Mouse (Mus musculus): Measurements from ENCODE around the gene E130311K13Rik. TPM values are rescaled to one million over a fixed set of nuclear protein-coding genes. Genes with fewer than 3 reads are reported as not detected.

Gene E130311K13Rik
- polyA plus RNA-seq, 1 experiment from 2014 or later: 25.0 TPM

DNA sequence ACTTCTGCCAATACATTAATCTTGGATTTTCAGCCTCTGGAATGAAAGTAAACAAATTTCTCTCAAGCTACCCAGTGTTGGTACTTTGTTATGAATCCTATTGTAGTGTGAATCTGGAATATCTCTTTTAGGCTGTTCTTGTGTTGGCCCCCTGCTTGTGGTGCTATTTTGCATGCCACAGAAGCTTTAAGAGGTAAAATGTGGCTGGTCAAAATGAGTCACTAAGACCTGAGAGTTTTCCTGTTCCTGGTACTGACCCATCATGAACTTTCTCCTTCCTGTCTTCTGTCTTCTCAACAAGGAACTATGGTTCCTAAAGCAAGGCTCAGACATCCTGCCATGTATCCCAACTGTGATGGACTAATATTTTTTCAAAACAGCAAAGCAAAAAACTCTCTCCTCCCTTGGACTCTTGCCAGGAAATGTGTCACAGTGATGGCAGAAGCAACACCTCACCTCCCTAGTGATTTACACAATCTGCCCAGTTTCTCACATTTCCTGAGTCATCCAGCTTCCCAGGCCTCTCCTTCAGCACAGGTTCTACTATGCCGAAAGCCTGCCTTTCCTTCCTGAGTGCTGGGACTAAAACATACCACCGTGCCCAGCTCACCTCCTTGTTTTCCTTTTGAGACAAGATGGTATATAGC is 12.1 kb upstream of the E130311K13Rik start:
- in situ Hi-C loops (cut with MboI; ENCODE audit: low pct_unique_long_range_greater_than_20kb): no loop called here
- ChIA-PET CTCF (interaction anchor here (0.9 to 2.3 kb wide), 8 partner anchors 9 to 386 kb away, joined by 3 to 14 read pairs (median 4); partner anchors contain the start of gene E130311K13Rik), POLR2A (interaction anchor here (1.4 kb wide), 1 partner anchor 23 kb away, joined by 5 read pairs; the partner anchor contains the start of gene Slc33a1)
- peak; percentile 93 for ATAC-seq
- DNase-seq (ENCODE audit: low read depth, low spot score): peak; percentile 86
- no peak for TF ChIP-seq CTCF (IDR thresholded peaks at IDR 0.05)
- no peaks in the 10 kb centered on the region for H3K27me3 ChIP-seq

GRCm38 (mm10) chr3:63938928-63939327 is 9.7 kb upstream of the E130311K13Rik start:
- ChIA-PET POLR2A (no interaction called here), CTCF (interaction anchor here (0.8 to 1.3 kb wide), 2 partner anchors 9 to 41 kb away, joined by 3 to 5 read pairs; partner anchors contain the start of gene E130311K13Rik)
- no peak for TF ChIP-seq CTCF (IDR thresholded peaks at IDR 0.05)
- ATAC-seq: no peak
- in situ Hi-C loops (cut with MboI; ENCODE audit: low pct_unique_long_range_greater_than_20kb): no loop called here
- no peak for DNase-seq (ENCODE audit: low read depth, low spot score)
- H3K27me3 ChIP-seq: no peaks in the 10 kb centered on the region

DNA sequence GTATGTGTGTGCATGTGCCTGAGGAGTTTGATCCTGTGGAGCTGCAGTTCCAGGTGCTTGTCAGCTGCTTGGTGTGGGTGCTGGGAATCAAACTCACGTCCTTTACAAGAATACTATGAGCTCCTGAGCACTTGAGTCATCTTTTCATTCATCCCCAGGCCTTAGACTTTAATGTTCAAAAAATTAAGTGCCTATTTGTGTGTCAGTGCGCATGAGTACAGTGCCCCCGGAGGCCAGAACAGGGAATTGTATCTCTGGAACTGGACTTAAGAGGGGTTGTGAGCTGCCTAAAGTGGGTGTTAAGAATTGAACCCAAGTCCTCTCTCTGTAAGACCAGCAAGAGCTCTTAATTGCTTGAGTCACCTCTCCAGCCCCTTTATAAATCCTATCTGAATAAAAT is 9.6 kb downstream of the E130311K13Rik start:
- ChIA-PET CTCF (interaction anchor here (0.9 to 4.0 kb wide), 17 partner anchors 10 to 213 kb away, joined by 3 to 38 read pairs (median 5); partner anchors contain the start of genes E130311K13Rik and Plch1), POLR2A (no interaction called here)
- DNase-seq (ENCODE audit: low read depth, low spot score) (no peak), ATAC-seq (peak; percentile 47)
- in situ Hi-C loops (cut with MboI; ENCODE audit: low pct_unique_long_range_greater_than_20kb): no loop called here
- no peaks in the 10 kb centered on the region for H3K27me3 ChIP-seq
- peak; percentile 83 for TF ChIP-seq CTCF (IDR thresholded peaks at IDR 0.05)

GRCm38 (mm10) chr3:63910301-63910700 is 19.0 kb downstream of the E130311K13Rik start:
- H3K27me3 ChIP-seq: no peaks in the 10 kb centered on the region
- CTCF ChIA-PET: interaction anchor here (0.7 to 5.7 kb wide), 3 partner anchors 10 to 19 kb away, joined by 3 to 38 read pairs (median 12); partner anchors contain the start of gene E130311K13Rik
- POLR2A ChIA-PET: no interaction called here
- TF ChIP-seq CTCF (IDR thresholded peaks at IDR 0.05): no peak
- in situ Hi-C loops (cut with MboI; ENCODE audit: low pct_unique_long_range_greater_than_20kb): no loop called here
- DNase-seq (ENCODE audit: low read depth, low spot score): no peak
- ATAC-seq: no peak

DNA sequence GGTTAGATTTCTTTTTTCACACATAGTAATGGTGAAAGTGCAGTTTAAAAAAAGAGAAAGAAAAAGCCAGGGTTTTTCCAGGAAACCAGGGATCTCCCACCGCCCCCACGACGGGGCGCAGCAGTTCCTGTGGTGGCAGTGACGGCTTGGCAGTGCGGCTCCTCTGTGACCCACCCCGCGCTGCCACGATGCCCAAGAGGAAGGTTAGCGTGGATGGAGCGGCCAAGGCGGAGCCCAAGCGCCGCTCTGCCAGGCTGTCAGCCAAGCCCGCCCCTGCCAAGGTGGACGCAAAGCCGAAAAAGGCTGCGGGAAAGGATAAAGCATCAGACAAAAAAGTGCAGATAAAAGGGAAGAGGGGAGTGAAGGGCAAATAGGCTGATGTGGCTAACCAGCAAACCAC is 24.0 kb downstream of the E130311K13Rik start:
- in situ Hi-C loops (cut with MboI; ENCODE audit: low pct_unique_long_range_greater_than_20kb): no loop called here
- TF ChIP-seq CTCF (IDR thresholded peaks at IDR 0.05): no peak
- POLR2A ChIA-PET: interaction anchor here (1.3 kb wide), 1 partner anchor 13 kb away, joined by 3 read pairs; no protein-coding TSS in a partner anchor
- ATAC-seq: no peak
- DNase-seq (ENCODE audit: low read depth, low spot score): no peak
- no peaks in the 10 kb centered on the region for H3K27me3 ChIP-seq
- CTCF ChIA-PET: interaction anchor here (1.2 kb wide), 1 partner anchor 19 kb away, joined by 3 read pairs; no protein-coding TSS in a partner anchor

DNA sequence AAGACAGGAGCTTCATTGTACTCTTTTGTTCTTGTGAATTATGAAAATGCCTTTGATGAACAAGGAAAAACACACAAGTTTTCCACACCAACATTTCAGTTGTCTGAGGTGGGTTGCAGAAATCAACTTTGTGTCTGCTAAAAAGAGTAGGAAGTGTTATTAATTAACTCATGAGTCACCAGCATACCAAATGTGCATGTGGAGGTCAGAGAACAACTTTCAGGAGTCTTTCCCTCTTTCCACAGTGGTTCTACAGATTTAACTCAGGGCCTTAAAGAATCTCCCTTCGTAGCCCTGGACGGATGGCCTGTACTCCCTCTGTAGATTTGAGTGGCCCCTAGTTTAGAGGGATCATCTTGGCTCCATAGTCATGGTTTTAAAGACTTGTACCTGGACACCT is 25.1 kb downstream of the E130311K13Rik start:
- DNase-seq (ENCODE audit: low read depth, low spot score) (no peak), ATAC-seq (peak; percentile 55)
- TF ChIP-seq CTCF (IDR thresholded peaks at IDR 0.05): no peak
- ChIA-PET POLR2A (interaction anchor here (1.3 kb wide), 1 partner anchor 12 kb away, joined by 3 read pairs; no protein-coding TSS in a partner anchor), CTCF (interaction anchor here (0.7 to 2.0 kb wide), 3 partner anchors 14 to 29 kb away, joined by 3 to 8 read pairs (median 3); no protein-coding TSS in a partner anchor)
- H3K27me3 ChIP-seq: no peaks in the 10 kb centered on the region
- in situ Hi-C loops (cut with MboI; ENCODE audit: low pct_unique_long_range_greater_than_20kb): no loop called here

GRCm38 (mm10) chr3:63900021-63900571 is 29.2 kb downstream of the E130311K13Rik start:
- in situ Hi-C loops (cut with MboI; ENCODE audit: low pct_unique_long_range_greater_than_20kb): no loop called here
- ChIA-PET POLR2A (no interaction called here), CTCF (interaction anchor here (1.2 to 1.9 kb wide), 2 partner anchors 30 to 43 kb away, joined by 3 to 6 read pairs; partner anchors contain the start of gene E130311K13Rik)
- no peaks in the 10 kb centered on the region for H3K27me3 ChIP-seq
- DNase-seq (ENCODE audit: low read depth, low spot score) (no peak), ATAC-seq (no peak)
- TF ChIP-seq CTCF (IDR thresholded peaks at IDR 0.05): no peak

DNA sequence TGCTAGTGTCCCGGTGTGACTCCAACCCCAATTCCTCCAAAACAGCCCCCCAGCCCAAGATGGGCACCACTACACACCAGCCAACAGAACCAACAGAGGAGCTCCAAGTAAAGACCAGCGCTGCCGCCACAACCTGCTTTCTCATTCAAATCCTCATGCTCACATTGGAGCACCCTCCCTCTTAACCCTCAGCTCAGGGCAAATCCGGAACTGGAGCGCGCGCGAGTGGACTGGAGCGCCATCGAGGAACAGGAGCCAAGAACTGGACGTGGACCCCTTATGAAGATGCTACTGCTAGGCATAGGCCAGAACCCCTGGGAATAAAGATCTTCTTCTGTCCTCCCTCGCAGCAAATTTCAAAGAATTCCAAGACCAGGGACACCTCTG is 30.0 kb downstream of the E130311K13Rik start, which contains the start of gene Plch1:
Gene Plch1 (minus strand): TSS at position 164 of the 387 bp plus-strand sequence.
- in situ Hi-C loops (cut with MboI; ENCODE audit: low pct_unique_long_range_greater_than_20kb): loop anchor here (25.0 kb wide), 1 partner anchor 587 kb away; no protein-coding TSS in a partner anchor
- TF ChIP-seq CTCF (IDR thresholded peaks at IDR 0.05): no peak
- no peaks in the 10 kb centered on the region for H3K27me3 ChIP-seq
- ChIA-PET POLR2A (no interaction called here), CTCF (interaction anchor here (1.2 to 2.2 kb wide), 6 partner anchors 9 to 330 kb away, joined by 4 to 14 read pairs (median 6); partner anchors contain the start of gene E130311K13Rik)
- ATAC-seq (peak; percentile 83), DNase-seq (ENCODE audit: low read depth, low spot score) (no peak)

GRCm38 (mm10) chr3:63898581-63899308 is 30.5 kb downstream of the E130311K13Rik start:
- DNase-seq (ENCODE audit: low read depth, low spot score) (peak; percentile 73), ATAC-seq (peak; percentile 82)
- in situ Hi-C loops (cut with MboI; ENCODE audit: low pct_unique_long_range_greater_than_20kb): loop anchor here (25.0 kb wide), 1 partner anchor 586 kb away; no protein-coding TSS in a partner anchor
- TF ChIP-seq CTCF (IDR thresholded peaks at IDR 0.05): no peak
- CTCF ChIA-PET: interaction anchor here (1.2 to 2.2 kb wide), 7 partner anchors 9 to 343 kb away, joined by 4 to 14 read pairs (median 5); partner anchors contain the start of gene E130311K13Rik
- POLR2A ChIA-PET: interaction anchor here (0.7 to 1.4 kb wide), 2 partner anchors 8 to 15 kb away, joined by 3 read pairs; no protein-coding TSS in a partner anchor
- H3K27me3 ChIP-seq: no peaks in the 10 kb centered on the region

DNA sequence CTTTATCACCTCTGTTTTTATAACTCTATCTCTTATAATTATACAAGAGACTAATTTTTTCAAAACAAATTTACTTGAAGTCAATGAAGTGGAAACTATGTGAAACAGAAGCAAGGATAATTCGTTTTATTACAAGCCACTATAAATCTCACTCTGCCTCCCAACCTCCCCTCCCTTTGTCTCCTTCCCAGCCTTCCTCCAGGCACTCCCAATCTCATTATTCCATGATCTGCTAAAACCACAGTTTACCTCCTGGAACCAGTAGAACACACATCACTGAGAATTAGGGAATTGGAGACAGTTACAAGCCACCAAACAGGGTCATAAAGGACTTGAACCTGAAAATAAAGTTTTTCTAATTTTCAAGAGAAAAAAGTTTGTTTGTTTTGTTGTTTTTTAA is 32.1 kb downstream of the E130311K13Rik start:
- DNase-seq (ENCODE audit: low read depth, low spot score): no peak
- CTCF ChIA-PET: interaction anchor here (0.9 to 2.2 kb wide), 7 partner anchors 9 to 341 kb away, joined by 3 to 14 read pairs (median 5); no protein-coding TSS in a partner anchor
- in situ Hi-C loops (cut with MboI; ENCODE audit: low pct_unique_long_range_greater_than_20kb): loop anchor here (25.0 kb wide), 1 partner anchor 585 kb away; no protein-coding TSS in a partner anchor
- no peaks in the 10 kb centered on the region for H3K27me3 ChIP-seq
- POLR2A ChIA-PET: interaction anchor here (0.6 to 1.4 kb wide), 2 partner anchors 10 to 334 kb away, joined by 3 to 4 read pairs; no protein-coding TSS in a partner anchor
- TF ChIP-seq CTCF (IDR thresholded peaks at IDR 0.05): no peak
- no peak for ATAC-seq

Measured in Patski (cell line).